Mouse (Mus musculus): ENCODE results near the gene Amd1.

Amd1 gene

DNA sequence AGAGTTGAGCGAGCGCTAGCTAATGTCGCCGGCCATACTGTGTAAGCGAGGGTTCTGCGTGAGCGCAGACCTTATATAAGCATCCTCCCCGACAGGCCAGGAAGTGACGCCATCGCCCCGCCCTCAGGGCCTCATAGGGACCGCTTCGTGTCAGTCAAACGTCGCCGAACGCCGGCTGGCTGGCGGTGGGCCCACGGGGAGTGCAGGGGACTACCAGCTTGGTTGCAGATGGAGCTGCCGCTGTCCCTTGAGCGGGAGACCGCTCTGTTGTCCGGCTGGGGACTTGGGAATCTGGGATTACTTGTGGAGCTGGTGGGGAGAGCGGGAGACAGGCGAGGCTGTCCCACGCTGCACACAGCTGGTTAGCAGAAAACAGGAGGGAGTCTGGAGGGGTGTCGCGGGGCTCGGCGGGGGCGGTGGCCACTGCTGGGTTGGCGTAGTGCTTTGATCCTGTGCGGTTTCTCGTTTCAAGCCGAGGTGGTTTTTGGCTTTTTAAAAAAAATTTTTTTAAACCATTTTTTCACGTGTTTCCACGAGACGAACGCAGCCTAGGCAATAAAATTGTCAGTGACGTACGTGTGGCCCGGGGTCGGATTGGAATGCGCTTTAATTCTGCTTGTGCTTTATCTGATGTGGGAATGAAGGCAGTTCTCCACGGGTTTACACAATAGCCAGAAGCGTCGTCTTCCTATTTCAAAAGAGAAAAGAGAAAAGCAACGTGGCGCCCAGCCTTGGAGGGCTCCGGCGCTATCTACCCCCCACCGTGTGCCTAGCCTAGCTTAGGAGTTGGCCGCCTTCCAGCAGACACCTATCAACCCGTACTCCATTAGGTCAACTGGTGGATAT, at the start of gene Amd1:
Amd1 (minus strand) TSS at position 47 of the 846 bp plus-strand sequence.
- DNase-seq (ENCODE audit: low spot score in 2 of 2), result peak; percentile 100

DNA sequence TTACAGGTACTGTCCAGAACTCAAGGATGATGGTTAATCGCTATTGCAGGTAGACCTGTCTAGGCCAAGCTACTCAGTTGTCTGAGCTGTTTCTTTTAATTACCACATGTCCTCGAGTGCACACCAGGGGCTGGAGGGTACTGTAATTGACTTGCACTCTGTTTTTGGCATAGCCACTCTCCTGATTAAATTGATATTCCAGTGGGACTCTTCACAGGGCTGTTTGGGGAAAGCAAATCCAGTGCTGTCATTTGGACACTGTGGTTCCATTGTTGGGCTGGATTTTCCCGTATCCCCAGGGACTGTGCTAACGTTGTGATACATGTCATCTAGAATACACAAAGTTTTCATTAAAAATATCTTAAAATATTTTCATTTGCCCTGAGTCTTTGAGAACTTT, 49.2 kb upstream of the Amd1 start:
- DNase-seq (ENCODE audit: low spot score in 2 of 2), result no peak

DNA sequence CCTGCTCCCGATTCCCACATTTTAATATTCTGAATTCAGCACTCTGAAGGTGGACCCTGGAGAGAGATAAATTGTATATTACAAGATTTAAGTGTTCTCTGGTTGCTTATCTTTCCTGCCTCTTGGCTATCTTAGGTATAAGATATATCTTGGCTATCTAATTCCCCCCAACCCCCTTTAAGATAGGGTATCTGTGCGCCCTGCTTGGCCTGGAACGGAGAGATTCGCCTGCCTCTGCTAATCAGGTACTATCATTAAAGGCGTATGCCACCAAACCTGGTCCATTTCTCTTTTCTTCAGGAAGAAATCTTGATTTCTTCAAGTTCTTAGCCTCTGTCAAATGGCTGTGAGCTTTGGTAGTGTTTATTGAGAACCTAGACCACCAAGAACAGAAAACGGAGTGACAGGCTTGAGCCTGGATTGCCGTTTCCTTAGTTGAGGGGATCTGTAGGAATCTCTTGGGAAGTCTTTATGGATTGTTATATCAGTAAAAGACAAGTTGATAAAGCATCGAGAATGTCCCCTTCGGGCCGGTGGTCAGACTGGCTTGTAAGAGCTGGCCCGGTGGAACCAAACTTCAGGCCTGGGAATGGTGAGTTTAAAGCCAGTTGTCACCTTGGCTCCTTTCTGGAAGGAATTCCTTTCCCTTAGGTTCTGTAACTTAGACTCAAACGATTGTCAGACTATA, 48.4 kb upstream of the Amd1 start:
- DNase-seq (ENCODE audit: low spot score in 2 of 2), result no peak

DNA sequence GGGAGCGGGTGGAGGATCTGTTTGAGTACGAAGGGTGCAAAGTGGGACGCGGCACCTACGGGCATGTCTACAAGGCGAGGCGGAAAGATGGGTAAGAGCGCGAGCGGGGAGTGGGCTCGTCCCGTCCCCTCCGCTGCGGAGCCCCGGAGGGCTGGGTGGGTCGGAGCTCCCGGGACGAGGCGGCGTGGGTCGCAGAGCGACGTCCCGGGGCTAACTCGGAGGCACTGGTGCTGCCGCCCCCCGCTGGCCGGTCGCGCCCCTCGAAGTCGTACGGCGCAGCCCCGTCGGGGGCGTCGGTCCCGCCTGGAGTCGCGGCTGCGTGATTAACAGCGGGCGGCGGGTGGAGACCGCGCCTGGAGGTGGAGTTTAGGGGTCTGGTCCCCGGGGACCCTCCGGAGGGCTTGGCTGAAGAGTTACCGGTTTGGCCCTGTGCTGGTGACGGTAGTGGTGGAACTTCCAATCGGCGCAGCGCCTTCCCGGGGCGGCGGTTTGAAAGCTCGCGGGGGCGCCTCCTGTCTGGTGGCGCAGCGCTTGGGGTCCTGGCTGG, 47.7 kb upstream of the Amd1 start:
- no peak for DNase-seq (ENCODE audit: low spot score in 2 of 2)

DNA sequence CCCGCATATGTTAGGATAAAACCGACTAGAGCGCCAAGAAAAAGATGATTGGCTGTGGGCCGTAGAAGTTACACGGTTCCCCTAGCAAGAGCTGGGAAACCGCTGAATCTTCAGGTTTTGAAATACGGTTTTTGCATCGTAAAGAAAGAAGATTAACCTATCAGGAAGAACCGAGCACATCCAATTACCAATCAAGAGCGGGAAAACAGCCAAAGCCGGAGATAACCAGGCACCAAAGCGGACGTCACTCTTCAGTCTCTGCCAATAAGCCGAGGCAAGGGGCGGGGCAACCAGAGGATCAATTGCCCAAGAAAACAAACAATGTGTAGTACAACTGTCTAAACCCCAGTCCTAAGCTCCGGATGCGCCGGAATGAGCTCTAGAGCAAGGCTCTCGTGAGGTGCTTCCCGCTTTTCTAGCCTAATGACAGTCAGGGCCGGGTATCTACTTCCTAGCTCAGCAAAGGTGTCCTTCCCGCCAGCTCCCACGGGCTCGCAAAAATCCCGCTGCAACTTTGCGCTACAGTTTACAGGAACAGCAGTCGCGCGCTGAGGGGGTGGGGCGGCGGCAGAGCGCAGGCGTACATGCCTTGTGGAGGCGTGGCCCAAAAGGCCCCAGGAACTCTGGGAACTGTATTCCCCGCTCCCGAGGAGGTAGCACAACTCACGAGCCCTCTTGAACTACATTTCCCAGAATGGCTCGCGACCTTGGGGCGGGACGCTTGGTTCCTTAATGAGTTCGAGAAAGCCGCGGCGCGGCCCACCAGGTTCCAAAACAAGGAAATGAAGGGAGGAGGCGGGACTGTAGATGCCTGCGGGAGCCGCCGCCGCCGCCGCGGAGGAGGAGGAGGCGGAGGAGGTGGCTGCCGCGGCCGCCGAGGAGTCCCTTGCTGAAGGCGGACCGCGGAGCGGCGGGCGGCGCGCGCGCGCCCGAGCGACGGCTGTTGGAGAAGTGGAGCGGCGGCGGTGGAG, 46.9 kb upstream of the Amd1 start:
- DNase-seq (ENCODE audit: low spot score in 2 of 2), result peak; percentile 96 to 97

DNA sequence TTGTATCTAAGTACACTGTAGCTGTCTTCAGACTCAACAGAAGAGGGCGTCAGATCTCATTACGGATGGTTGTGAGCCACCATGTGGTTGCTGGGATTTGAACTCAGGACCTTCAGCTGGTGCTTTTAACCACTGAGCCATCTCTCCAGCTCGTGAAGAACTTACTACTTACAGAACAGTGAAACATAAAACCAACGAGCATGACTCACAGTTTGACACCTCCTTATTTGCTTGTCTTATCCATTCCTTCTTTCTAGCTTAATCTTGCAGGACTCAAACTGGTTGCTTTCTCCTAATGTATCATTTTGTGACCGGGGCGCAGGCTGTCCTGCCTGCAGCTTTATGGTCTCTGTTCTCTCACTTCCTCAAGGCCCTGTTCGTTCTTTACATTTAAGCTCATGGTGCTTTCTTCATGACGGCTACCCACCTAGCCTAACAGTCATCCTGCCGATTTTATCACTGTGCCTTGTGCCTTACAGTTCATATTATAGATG, 45.5 kb upstream of the Amd1 start:
- DNase-seq (ENCODE audit: low spot score in 2 of 2), result no peak

DNA sequence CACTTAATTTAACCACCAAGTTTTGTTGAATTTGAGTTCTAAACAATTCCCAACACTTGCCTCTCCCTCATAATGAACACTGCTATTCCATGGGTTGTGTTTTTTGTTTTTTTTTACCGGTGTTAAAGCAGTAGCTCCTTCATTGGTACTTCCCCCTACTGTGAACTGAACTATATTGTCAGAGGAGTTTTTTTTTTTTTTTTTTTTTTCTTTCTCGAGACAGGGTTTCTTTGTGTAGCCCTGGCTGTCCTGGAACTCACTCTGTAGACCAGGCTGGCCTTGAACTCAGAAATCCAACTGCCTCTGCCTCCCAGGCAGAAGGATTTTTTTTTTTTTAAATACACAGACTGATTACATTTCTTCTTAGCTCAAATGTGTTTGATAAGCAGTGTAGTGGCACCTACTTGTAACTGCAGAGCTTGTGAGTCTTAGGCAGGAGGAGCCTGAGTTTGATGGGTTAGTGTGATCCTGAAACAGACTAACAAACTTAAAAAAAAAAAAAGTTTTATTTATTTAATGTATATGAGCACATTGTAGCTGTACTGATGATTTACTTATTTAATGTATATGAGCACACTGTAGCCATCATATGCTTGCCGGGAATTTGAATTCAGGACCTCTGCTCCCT, 44.9 kb upstream of the Amd1 start:
- no peak for DNase-seq (ENCODE audit: low spot score in 2 of 2)

DNA sequence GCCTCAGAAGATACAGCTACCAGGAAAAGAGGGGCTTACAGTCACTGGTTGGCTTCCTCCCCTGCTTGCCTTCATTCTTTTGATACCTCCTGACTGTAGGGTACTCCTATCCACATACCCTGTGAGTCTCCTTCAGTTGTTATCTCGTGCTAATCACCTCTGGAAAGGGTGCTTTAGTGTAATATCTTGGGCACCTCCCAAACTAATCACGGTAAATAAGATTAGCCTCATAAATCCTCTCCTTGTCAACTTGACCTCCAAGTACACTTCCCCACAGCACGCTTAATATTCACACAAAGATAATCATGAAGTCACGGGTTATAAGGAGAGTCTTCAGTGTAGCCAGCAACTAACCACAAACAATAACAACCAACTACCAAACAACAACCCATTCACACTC, 40.0 kb upstream of the Amd1 start:
- no peak for DNase-seq (ENCODE audit: low spot score in 2 of 2)

DNA sequence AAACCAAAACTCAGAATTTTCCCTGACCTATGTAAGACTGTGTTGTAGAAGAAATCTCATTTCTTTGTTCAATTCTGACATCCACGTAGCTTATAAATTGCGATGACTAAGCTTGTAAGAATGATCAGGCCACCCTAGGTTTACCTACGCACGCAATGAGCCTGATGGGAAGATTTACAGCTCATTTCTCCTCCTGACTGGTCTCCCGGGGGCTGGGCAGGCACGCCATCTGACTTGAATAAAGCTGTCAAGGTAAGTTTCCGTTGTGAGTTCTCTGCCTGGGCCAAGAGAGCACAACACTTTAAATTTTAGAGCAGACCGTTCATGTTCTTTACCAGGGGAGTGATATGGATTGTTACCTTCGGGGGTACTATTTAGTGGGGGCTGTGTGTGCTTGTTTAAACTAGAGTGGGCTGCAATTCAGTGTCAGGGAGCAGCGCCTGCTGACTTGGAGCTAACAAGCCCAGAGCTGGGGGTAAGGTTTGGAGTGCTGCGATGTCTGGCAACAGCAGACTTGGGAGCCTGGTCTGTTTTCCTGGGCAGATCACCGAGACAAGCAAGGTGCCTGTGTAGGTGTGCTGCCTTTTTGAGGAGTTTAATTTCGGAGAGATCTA, 37.5 kb upstream of the Amd1 start, which contains the start of gene Cdk19:
Cdk19 (plus strand) TSS at position 214 of the 614 bp plus-strand sequence.
- DNase-seq (ENCODE audit: low spot score in 2 of 2), result no peak

DNA sequence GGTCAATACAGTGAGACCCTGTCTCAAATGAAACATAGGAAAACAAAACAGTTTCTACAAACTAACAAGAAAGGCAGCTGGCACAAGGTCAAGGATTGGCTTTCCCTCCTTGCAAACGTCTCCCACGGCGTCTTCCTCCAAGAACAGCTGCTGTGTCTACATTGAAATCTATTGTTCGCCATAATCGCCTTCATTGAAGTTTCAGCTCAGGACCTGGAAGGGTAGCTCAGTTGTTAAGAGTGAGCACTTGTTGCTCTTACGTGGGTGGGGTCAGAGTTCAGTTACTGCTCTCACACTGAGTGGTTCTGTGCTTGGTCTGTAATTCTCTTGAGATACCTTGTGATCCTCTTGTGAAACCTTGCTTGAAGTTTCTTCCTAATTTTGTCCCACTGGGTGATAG, 30.9 kb upstream of the Amd1 start:
- DNase-seq (ENCODE audit: low spot score in 2 of 2), result no peak

DNA sequence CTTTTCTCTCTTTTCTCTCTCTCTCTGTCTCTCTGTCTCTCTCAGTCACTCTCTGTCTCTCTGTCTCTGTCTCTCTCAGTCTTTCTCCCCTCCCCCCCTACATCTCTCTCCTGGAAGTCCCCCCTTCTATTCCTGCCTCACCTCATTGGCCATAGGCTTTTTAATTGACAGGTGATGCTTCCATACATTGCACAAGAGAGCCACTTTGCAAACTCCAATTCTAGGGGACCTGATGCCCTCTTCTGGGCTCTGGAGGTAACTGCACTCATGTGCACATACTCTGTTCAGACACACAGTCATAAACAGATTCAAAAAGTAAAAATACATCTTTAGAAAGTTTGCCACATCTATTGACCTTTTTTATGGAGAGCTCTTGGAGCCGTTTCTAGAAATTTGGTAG, 28.3 kb upstream of the Amd1 start:
- DNase-seq (ENCODE audit: low spot score in 2 of 2), result no peak

DNA sequence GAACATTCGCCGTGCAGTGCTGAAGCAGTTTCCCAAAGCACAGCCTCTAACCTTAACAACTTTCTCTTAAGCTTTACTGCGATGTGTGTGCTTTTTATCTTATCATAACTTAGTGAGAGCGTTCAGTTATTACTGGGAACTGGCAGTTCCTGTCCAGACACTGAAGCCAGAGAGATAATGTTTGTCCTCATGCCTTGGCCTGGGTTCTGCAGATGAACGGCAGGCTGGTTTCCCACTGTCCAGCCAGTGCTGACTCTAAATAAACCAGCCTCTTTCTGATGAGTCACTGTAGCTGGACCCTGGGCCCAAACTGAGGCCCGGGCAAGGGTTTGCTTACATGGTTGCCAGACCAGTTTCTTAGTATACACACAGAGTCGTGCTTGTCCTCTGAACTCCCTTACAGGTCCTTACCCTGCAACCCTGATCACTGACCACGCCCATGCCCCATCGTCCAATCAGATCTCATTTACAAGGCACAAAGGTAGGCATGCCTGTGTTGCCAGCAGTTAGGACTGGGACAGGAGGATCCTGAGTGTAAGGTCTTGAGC, 26.1 kb upstream of the Amd1 start:
- DNase-seq (ENCODE audit: low spot score in 2 of 2), result no peak

DNA sequence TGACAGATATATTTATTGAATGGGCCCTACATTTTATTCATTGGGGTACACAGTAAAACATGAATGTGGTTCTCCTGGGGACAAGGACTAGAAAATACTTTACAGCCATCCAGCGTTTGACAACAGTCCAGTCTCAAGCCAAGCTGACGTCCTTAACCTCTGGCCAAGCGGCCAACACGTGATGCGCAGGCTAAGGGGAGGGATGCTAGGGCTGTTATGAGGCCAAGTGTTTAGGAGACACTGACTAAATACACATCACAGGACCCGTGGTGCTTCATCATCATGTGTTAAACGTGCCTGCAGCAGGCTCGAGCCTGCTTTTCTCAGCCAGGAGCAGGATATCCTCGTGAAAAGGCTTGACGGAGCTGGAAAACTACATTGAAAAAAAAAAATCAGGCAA, 18.3 kb upstream of the Amd1 start:
- no peak for DNase-seq (ENCODE audit: low spot score in 2 of 2)

DNA sequence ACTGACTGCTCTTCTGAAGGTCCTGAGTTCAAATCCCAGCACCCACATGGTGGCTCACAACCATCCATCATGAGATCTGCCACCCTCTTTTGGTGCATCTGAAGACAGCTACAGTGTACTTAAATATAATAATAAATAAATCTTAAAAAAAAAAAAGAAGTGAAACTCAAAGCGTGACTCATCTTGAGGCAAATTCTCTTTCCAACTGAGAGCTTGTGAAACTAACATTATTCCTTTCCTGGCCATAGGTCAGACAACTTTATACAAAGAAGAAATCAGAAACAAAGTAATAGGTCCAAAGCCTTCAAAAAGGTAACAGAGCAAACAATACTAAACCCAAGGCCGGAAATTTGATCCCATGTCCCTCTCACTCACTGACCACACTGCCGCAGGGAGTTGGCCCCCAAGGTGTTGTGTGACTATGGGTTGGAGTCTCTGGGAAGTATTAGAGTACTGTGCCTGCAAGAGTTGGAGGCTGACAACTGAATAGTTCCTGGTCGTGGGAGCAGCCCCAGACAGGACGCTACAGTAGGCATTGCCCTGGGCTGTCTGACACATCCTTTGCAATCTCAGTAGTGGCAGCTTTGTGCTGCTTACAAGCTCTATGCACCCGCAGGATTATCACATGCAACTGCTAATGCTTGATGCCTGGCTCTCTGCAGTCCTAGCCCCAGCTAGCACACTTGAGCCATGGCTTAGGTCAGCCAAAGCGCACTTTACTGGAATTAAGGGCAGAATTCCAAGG, 15.0 kb upstream of the Amd1 start:
- no peak for DNase-seq (ENCODE audit: low spot score in 2 of 2)

DNA sequence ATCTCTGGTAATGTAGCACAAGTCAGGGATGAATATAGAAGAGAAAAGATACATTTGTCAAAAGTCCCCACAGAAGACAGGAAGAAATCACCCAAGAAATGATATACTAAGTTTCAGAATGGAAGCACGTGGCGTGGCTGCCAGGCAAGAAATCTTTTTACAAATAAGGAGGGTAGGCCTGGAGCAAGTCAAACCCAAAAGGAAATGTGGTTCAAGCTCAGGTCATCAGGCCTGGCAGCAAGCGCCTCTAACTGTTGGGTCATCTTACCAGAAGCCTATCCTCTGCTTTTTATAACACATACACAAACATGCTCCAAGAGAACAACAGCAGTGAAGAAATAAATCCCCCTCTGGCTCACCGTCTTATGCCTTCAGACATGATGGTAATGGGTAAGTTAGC, 10.8 kb upstream of the Amd1 start:
- no peak for DNase-seq (ENCODE audit: low spot score in 2 of 2)

DNA sequence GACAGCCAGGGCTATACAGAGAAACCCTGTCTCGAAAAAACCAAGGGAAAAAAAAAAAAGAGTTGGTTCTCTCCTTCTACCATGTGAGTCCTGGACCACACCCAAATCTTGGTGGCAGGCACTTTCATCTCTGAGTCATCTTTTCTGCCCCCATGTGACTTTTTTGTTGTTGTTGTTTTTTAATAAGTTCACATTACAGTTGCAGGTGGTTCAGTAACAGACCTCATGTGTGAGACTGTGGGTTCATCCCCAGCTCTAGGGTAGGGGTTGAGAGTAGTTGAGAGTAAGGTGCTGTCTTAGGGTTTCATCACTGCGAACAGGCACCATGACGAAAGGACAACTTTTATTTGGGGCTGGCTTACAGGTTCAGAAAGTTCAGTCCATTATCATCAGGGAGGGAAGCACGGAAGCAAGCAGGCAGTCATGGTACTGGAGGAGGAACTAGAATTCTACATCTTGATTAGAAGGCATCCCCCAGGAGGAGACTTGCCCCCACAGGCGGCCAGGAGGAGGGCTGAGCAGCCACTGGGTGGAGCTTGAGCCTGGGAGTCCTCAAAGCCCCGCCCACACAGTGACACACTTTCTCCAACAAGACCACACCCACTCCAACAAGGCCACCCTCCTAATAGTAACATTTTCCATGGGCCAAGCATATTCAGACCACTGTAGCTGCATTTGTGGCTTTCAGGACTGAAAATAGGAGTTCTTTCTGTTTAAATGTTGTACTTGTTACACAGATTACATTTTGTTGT, 8.1 kb upstream of the Amd1 start:
- no peak for DNase-seq (ENCODE audit: low spot score in 2 of 2)

DNA sequence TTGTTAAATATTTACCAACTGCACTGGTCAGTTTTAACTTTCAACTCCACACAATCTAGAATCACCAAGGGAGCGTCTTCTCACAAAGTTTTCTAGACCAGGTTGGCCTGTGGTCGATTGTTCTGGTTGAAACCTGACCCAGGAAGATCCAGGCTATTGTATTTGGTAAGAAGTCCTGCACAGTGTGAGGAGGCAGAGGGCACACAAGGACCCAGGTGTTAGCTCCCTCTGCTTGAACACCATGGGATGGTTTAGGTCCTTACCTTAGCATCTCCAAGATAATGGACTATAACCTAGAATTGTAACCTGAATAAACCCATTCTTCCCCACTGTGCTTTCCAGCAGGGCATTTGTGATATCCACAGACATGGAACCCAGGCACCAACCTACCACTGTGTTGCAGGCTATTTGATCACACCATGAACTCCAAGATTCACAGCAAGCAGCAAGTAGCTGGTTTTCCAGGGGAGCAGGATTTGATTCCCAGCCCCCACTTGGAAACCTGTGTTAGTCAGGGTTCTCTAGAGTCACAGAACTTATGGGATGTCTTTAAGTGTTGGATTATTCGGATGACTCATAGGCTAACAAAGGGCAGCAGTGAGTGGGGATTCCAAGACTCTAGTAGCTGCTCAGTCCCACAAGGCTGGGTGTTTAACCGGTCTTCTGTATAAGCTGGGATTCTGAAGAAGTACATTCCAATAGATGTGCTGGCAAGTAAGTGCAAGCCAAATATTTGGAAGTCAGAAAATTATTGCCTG, 6.0 kb upstream of the Amd1 start:
- no peak for DNase-seq (ENCODE audit: low spot score in 2 of 2)

DNA sequence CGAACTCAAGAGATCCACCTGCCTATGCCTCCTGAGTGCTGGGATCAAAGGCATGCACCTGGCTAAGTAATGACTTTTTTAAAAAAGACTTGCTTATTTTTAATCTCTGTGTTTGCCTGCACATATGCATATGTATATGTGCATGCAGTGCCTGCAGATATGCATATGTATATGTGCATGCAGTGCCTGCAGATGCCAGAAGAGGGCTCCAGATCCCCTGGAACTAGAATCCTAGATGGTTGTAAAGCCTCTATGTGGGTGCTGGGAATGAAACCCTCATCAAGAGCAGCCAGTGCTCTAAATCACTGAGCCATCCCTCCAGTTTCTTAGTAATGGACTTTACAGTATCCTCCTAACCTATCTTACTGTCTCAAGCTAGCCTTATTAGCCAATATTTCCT, 4.0 kb upstream of the Amd1 start:
- no peak for DNase-seq (ENCODE audit: low spot score in 2 of 2)
